Mouse (Mus musculus) liver, embryonic 16.5 days (tissue): Measurements from ENCODE around the gene 4931409K22Rik. TPM values are rescaled to one million over a fixed set of nuclear protein-coding genes. Genes with fewer than 3 reads are reported as not detected.

ENCODE experiments used
- ATAC-seq: fragments of 200-750 bp; cut with Nextera tagmentation; 2 replicates; pipeline ENCODE4 v1.8.0; 2017; ENCODE audit warnings: low read depth, mild to moderate bottlenecking, moderate number of reproducible peaks, moderate library complexity
- H3K27ac ChIP-seq: fragments of 300-500 bp; sonication (generic); 2 replicates; pipeline ENCODE4 v1.5.1; 2014; ENCODE audit warnings: mild to moderate bottlenecking, low read length
- H3K27me3 ChIP-seq: fragments of 300-500 bp; sonication (generic); 2 replicates; pipeline ENCODE4 v1.6.1; 2014; ENCODE audit warnings: low read depth, low read length, mixed read lengths; ENCODE audit not compliant: control insufficient read depth, insufficient read depth
- H3K36me3 ChIP-seq: fragments of 300-500 bp; sonication (generic); 2 replicates; pipeline ENCODE4 v1.6.1; 2014; ENCODE audit warnings: mild to moderate bottlenecking; ENCODE audit not compliant: control insufficient read depth, insufficient read depth
- H3K4me1 ChIP-seq: fragments of 300-500 bp; sonication (generic); 2 replicates; pipeline ENCODE4 v1.6.1; 2014; ENCODE audit warnings: low read depth, low read length, mixed read lengths; ENCODE audit not compliant: control insufficient read depth
- H3K4me2 ChIP-seq: fragments of 300-500 bp; sonication (generic); 2 replicates; pipeline ENCODE4 v1.6.1; 2014; ENCODE audit warnings: low read depth, low read length, mixed read lengths
- H3K4me3 ChIP-seq: fragments of 300-500 bp; sonication (generic); 2 replicates; pipeline ENCODE4 v1.5.1; 2014; ENCODE audit warnings: low read depth, mild to moderate bottlenecking, low read length
- H3K9ac ChIP-seq: fragments of 300-500 bp; sonication (generic); 2 replicates; pipeline ENCODE4 v1.6.1; 2014; ENCODE audit warnings: low read depth, low read length
- H3K9me3 ChIP-seq: fragments of 300-500 bp; sonication (generic); replicated peaks from 2 replicates; pipeline ENCODE4 v1.6.1; 2016; ENCODE audit warnings: low read length; ENCODE audit not compliant: control insufficient read depth
- WGBS: fragments of 180-500 bp; shearing (Covaris S2); extraction: QIAGEN DNeasy Blood & Tissue Kit; methylation state at CpG from one replicate; pipeline ENCODE4 v1.1.7; 2014; ENCODE audit not compliant: insufficient replicate concordance; 5-methylcytosine and 5-hydroxymethylcytosine counted together
- polyA plus RNA-seq: library from polyadenylated mRNA; unstranded; fragments of >200 nt; fragmentation: Nextera tagmentation; extraction: Ambion mirVana; gene quantifications from 2 replicates; pipeline ENCODE4 v1.2.1, GENCODE M21; 2015

The 4931409K22Rik gene
- polyA plus RNA-seq, 1 experiment from 2014 or later, result not detected

GRCm38 (mm10) chr5:24553621-24554244 is 2.9 kb downstream of the 4931409K22Rik start:
- H3K36me3 ChIP-seq, result no peaks in the 10 kb centered on the region
- ATAC-seq, result no peak
- no peak overlapping the region for H3K4me3 ChIP-seq
- no peak overlapping the region for H3K27ac ChIP-seq
- H3K27me3 ChIP-seq, result peaks cover 20% of the 10 kb centered on the region
- no peaks in the 10 kb centered on the region for H3K4me1 ChIP-seq
- no peak overlapping the region for H3K4me2 ChIP-seq
- no peaks in the 10 kb centered on the region for H3K9me3 ChIP-seq
- H3K9ac ChIP-seq, result no peak overlapping the region
- 50% methylated on average over 5 of the region's 5 CpGs for WGBS

- Histone ChIP-seq H3K4me2 (no peak overlapping the region), H3K4me1 (no peaks in the 10 kb centered on the region), H3K36me3 (no peaks in the 10 kb centered on the region), H3K9me3 (no peaks in the 10 kb centered on the region), H3K27me3 (peaks cover 20% of the 10 kb centered on the region), H3K4me3 (no peak overlapping the region), H3K27ac (no peak overlapping the region), H3K9ac (no peak overlapping the region)
- ATAC-seq, result no peak
- 36% methylated on average over 2 of the region's 2 CpGs for WGBS
Measured at GRCm38 (mm10) chr5:24551317-24551688, 5.3 kb downstream of the 4931409K22Rik start.

DNA sequence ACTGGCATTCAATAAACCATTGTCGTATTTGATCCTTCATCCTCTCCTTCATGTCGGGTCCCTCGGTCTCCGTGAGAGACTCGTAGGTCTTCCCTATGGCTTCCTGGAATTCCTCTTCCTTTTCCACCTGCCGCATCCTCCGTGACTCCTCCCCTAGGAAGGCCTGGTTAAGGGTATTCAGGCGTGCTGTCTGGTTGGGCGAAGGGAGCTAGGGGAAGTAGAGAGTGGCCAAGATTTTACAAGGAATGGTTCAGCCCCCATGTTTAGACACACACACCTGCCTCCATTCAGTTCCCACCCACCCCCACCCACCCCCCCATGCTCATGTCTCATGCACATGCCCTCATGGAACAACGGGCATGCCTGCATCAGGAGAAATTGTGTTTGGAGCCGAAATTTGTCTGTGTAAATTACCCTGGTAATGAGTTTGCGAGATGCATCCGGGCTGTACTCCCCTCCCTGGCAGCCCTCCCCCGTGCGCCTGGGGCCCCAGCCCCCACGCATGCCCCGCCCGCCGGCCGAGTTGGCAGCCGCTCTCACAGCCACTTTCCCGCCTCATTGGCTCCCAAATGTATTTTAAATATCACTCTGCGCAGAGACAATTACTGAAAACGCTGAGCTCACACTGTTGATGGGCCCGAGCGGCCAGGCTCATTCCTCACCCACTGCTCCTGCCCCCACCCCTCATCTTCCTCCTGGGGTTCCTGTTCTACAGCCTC is 5.9 kb downstream of the 4931409K22Rik start:
- H3K27me3 ChIP-seq, result peaks cover 20% of the 10 kb centered on the region
- no peaks in the 10 kb centered on the region for H3K4me1 ChIP-seq
- H3K4me3 ChIP-seq, result no peak overlapping the region
- ATAC-seq, result no peak
- WGBS, result 24% methylated on average over 26 of the region's 26 CpGs
- H3K36me3 ChIP-seq, result no peaks in the 10 kb centered on the region
- H3K9me3 ChIP-seq, result no peaks in the 10 kb centered on the region
- no peak overlapping the region for H3K9ac ChIP-seq
- H3K27ac ChIP-seq, result no peak overlapping the region
- H3K4me2 ChIP-seq, result no peak overlapping the region

DNA sequence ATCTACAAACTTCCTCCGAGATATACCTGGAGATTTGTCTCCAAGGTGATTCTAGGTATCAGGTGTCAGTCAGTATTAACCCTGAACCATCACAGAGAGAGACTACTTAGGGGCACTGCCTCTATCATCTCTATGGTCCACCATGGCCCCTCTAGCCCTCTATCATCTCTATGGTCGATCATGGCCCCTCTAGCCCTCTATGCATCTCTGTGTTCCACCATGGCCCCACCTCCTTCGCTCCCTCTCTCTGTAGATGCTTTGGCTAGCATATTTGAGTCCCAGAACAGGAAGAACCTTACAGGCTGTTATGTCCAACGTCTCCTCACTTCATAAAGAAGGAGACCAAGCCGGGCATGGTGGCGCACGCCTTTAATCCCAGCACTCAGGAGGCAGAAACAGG is 14.0 kb downstream of the 4931409K22Rik start:
- peaks cover 4% of the 10 kb centered on the region; the same call in 1 of the 2 replicates for H3K27me3 ChIP-seq
- WGBS, result 63% methylated on average over 7 of the region's 7 CpGs
- no peak overlapping the region for H3K9ac ChIP-seq
- no peaks in the 10 kb centered on the region for H3K36me3 ChIP-seq
- no peaks in the 10 kb centered on the region; the same call in 1 of the 2 replicates for H3K4me1 ChIP-seq
- ATAC-seq, result no peak
- no peak overlapping the region for H3K4me2 ChIP-seq
- H3K4me3 ChIP-seq, result no peak overlapping the region
- H3K27ac ChIP-seq, result no peak overlapping the region
- no peaks in the 10 kb centered on the region for H3K9me3 ChIP-seq

DNA sequence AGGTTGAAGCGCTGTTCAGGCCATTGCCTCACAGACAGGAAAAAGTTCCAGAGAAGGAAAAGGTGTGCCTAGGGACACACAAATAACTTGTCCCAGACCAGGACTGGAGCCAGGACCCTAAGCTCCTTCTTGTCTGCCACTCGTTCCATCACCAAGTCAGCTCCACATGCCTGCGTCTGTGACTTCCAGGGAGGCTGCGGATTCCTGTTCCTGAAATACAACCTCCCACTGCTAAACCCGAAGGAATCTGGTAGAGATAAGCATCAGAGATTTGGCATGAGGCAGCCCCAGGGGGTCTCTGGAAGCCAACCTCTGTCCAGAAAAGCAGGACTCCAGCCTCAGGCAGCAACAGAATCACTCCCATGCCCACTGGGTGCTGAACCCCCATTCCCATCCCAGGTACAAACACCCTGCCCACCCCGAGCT is 15.5 kb downstream of the 4931409K22Rik start:
- no peak overlapping the region for H3K4me2 ChIP-seq
- no peak overlapping the region for H3K4me3 ChIP-seq
- no peaks in the 10 kb centered on the region for H3K36me3 ChIP-seq
- 22% methylated on average over 6 of the region's 6 CpGs for WGBS
- no peak for ATAC-seq
- no peak overlapping the region for H3K9ac ChIP-seq
- H3K4me1 ChIP-seq, result no peaks in the 10 kb centered on the region; the same call in 1 of the 2 replicates
- H3K27me3 ChIP-seq, result peaks cover 7% of the 10 kb centered on the region
- H3K27ac ChIP-seq, result no peak overlapping the region
- H3K9me3 ChIP-seq, result no peaks in the 10 kb centered on the region

- ATAC-seq, result peak; percentile 16; the same call in 1 of the 2 replicates
- H3K4me1 ChIP-seq, result no peaks in the 10 kb centered on the region; the same call in 1 of the 2 replicates
- H3K27me3 ChIP-seq, result peaks cover 7% of the 10 kb centered on the region
- no peak within 1 kb of the TSS for H3K4me2 ChIP-seq
- no peaks in the 10 kb centered on the region for H3K9me3 ChIP-seq
- H3K27ac ChIP-seq, result no peak within 1 kb of the TSS
- H3K36me3 ChIP-seq, result no peaks in the 10 kb centered on the region
- no peak within 1 kb of the TSS for H3K4me3 ChIP-seq
- H3K9ac ChIP-seq, result no peak within 1 kb of the TSS
- 9% methylated on average over 14 of the region's 14 CpGs for WGBS
Measured at GRCm38 (mm10) chr5:24540387-24541143, 16.0 kb downstream of the 4931409K22Rik start, which contains the start of gene Asb10. Gene Asb10, minus strand, starts transcription at chr5:24540978.

- 70% methylated on average over 22 of the region's 22 CpGs for WGBS
- ATAC-seq, result no peak
- Histone ChIP-seq H3K27me3 (peaks cover 7% of the 10 kb centered on the region), H3K9me3 (no peaks in the 10 kb centered on the region), H3K9ac (no peak overlapping the region), H3K4me1 (no peaks in the 10 kb centered on the region; the same call in 1 of the 2 replicates), H3K4me2 (no peak overlapping the region), H3K27ac (no peak overlapping the region), H3K4me3 (no peak overlapping the region), H3K36me3 (no peaks in the 10 kb centered on the region)
Measured at GRCm38 (mm10) chr5:24539571-24540296, 16.9 kb downstream of the 4931409K22Rik start.

- no peak for ATAC-seq
- Histone ChIP-seq H3K27me3 (peaks cover 7% of the 10 kb centered on the region), H3K9me3 (no peaks in the 10 kb centered on the region), H3K36me3 (no peaks in the 10 kb centered on the region), H3K4me3 (no peak overlapping the region), H3K9ac (no peak overlapping the region), H3K4me1 (no peaks in the 10 kb centered on the region; the same call in 1 of the 2 replicates), H3K4me2 (no peak overlapping the region), H3K27ac (no peak overlapping the region)
- WGBS, result 54% methylated on average over 16 of the region's 16 CpGs
Measured at GRCm38 (mm10) chr5:24537618-24538017, 19.0 kb downstream of the 4931409K22Rik start.
